Mouse (Mus musculus): ENCODE data around the gene Shc4. TPM values are rescaled to one million over a fixed set of nuclear protein-coding genes. Genes with fewer than 3 reads are reported as not detected.

Gene Shc4
- polyA plus RNA-seq, 1 experiment from 2014 or later, result 1.1 TPM

DNA sequence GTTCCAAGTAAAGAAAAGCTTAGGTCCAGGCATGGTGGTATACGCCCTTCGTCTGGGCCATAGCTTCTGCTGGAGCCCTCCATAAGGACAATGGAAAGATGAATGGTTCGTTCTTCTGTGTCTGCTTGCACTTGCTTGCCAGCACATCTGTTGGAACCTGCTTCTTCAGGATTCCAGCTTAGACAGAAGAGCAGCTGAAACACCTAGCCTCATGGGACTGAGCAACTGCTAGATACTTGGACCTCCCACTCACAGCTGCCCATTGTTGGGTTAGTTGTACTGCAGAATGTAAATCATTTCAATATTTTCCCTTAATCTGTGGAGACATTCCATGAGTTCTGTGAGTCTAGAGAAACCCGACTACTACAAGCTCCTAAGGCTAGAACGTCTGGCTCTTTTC lies 73.9 kb downstream of the Shc4 start:
- no peaks in the 10 kb centered on the region for H3K27me3 ChIP-seq (ENCODE audit: insufficient read depth, low read length)

DNA sequence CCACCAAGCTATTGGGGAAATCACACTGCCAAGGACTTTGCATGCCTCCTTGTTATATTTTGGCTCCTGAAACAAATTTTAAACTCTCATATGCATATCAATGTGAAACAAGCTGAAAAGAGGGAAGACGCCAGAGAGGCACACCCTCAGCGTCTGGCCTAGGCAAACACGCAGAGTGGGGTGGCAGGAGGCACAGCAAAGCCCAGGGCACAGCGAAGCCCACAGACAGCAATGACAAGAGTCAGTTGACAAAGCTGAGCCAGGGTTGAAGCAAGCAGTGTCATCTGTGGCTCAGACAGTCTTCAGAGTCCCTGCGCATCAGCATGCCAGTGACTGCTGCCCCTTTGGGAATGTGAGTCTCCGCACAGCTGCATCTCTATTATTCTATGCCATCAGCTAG lies 79.0 kb downstream of the Shc4 start:
- no peak overlapping the region for H3K27ac ChIP-seq (ENCODE audit: low read depth)
- H3K9ac ChIP-seq, result no peak overlapping the region
- no peak for TF ChIP-seq CTCF (IDR thresholded peaks at IDR 0.05; ENCODE audit: low read depth)
- no peaks in the 10 kb centered on the region for H3K4me1 ChIP-seq (ENCODE audit: insufficient read depth)
- no peak for ATAC-seq (ENCODE audit: insufficient read depth)
- H3K36me3 ChIP-seq (ENCODE audit: insufficient read depth), result no peaks in the 10 kb centered on the region
- no peaks in the 10 kb centered on the region for H3K27me3 ChIP-seq (ENCODE audit: insufficient read depth, low read length)
- no peak overlapping the region for H3K4me2 ChIP-seq
- DNase-seq, result no peak
- 86% methylated on average over 6 of the region's 6 CpGs for WGBS
- H3K9me3 ChIP-seq (ENCODE audit: low read depth, low read length), result no peaks in the 10 kb centered on the region
- no peak overlapping the region for H3K4me3 ChIP-seq (ENCODE audit: low read depth, low read length)

More for the DNA sequence above, 73.9 kb downstream of the Shc4 start:
- no peaks in the 10 kb centered on the region for H3K4me1 ChIP-seq (ENCODE audit: insufficient read depth)
- no peaks in the 10 kb centered on the region for H3K36me3 ChIP-seq (ENCODE audit: insufficient read depth)
- H3K9me3 ChIP-seq (ENCODE audit: low read depth, low read length), result no peaks in the 10 kb centered on the region
- 85% methylated on average over 5 of the region's 5 CpGs for WGBS
- TF ChIP-seq CTCF (IDR thresholded peaks at IDR 0.05; ENCODE audit: low read depth), result no peak
- H3K4me3 ChIP-seq (ENCODE audit: low read depth, low read length), result no peak overlapping the region
- DNase-seq, result no peak
- no peak for ATAC-seq (ENCODE audit: insufficient read depth)
- H3K9ac ChIP-seq, result no peak overlapping the region
- no peak overlapping the region for H3K27ac ChIP-seq (ENCODE audit: low read depth)
- no peak overlapping the region for H3K4me2 ChIP-seq

DNA sequence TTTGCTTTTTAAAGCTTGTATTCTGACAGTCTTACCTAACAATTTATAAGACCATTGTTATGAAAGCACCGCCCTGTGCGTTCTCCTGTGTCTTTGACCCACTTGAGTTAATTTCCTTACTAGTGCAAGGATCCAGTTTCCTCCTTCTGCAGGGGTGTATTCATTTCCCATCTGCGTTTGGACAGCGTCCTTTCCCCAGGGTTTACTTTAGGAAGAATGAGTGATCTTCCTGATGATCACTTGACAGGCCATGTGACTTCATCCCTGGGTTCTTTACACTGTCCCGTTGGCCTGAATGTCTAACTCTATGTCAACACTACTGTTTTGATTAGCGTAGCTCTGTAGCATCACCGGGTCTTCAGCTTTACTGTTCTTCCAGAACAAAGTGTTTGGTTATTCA lies 86.6 kb downstream of the Shc4 start:
- ATAC-seq (ENCODE audit: insufficient read depth), result no peak
- H3K36me3 ChIP-seq (ENCODE audit: insufficient read depth), result no peaks in the 10 kb centered on the region
- DNase-seq, result no peak
- no peak for TF ChIP-seq CTCF (IDR thresholded peaks at IDR 0.05; ENCODE audit: low read depth)
- no peaks in the 10 kb centered on the region for H3K4me1 ChIP-seq (ENCODE audit: insufficient read depth)
- no peak overlapping the region for H3K4me3 ChIP-seq (ENCODE audit: low read depth, low read length)
- no peaks in the 10 kb centered on the region for H3K27me3 ChIP-seq (ENCODE audit: insufficient read depth, low read length)
- no peak overlapping the region for H3K9ac ChIP-seq
- H3K4me2 ChIP-seq, result no peak overlapping the region
- H3K27ac ChIP-seq (ENCODE audit: low read depth), result no peak overlapping the region
- WGBS, result 59% methylated on average over 7 of the region's 7 CpGs
- H3K9me3 ChIP-seq (ENCODE audit: low read depth, low read length), result no peaks in the 10 kb centered on the region

DNA sequence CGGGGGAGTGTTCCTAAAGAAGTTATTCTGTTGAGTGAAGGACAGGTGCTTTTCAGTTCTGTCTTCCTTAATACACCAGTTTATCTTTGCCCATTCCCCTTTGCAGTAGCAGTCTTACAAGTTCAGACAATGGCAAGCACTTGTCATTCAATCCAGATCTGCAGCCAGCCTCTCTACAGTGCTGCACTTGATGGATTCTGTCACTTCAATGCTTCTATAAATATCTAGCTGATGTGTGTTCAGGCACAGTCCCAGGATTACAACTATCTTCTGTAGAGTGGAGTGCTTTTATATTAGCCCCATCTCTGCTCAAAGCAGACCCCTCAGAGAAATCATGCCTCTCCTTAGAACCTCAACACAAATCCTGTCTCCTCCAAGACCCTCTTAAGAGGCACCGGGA lies 93.9 kb downstream of the Shc4 start:
- no peak overlapping the region for H3K9ac ChIP-seq
- TF ChIP-seq CTCF (IDR thresholded peaks at IDR 0.05; ENCODE audit: low read depth), result no peak
- H3K4me2 ChIP-seq, result no peak overlapping the region
- DNase-seq, result no peak
- no peak overlapping the region for H3K27ac ChIP-seq (ENCODE audit: low read depth)
- no peak for ATAC-seq (ENCODE audit: insufficient read depth)
- WGBS, result 90% methylated on average over 2 of the region's 2 CpGs
- no peak overlapping the region for H3K4me3 ChIP-seq (ENCODE audit: low read depth, low read length)
- no peaks in the 10 kb centered on the region for H3K9me3 ChIP-seq (ENCODE audit: low read depth, low read length)
- H3K27me3 ChIP-seq (ENCODE audit: insufficient read depth, low read length), result no peaks in the 10 kb centered on the region
- H3K4me1 ChIP-seq (ENCODE audit: insufficient read depth), result no peaks in the 10 kb centered on the region
- no peaks in the 10 kb centered on the region for H3K36me3 ChIP-seq (ENCODE audit: insufficient read depth)

DNA sequence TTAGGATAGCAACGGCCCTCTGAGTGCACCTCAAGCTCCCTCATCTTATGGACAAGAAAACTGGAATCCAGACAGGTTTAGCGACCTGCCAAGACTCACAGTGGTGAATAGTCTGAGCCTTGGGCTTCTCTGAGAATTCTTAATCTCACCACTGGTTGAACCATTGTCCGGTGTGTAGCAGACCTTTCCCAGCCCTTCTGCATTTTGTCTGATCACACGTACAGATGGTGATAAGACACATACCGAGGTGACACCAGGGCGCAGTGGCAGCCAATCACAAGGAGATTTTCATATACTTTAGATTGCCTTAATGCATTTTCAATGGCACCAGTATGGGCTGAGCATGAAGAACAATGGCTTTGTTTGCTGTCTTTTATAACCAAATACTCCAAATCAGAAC lies 95.5 kb downstream of the Shc4 start:
- peak; percentile 20 for DNase-seq
- 40% methylated on average over 6 of the region's 6 CpGs for WGBS

DNA sequence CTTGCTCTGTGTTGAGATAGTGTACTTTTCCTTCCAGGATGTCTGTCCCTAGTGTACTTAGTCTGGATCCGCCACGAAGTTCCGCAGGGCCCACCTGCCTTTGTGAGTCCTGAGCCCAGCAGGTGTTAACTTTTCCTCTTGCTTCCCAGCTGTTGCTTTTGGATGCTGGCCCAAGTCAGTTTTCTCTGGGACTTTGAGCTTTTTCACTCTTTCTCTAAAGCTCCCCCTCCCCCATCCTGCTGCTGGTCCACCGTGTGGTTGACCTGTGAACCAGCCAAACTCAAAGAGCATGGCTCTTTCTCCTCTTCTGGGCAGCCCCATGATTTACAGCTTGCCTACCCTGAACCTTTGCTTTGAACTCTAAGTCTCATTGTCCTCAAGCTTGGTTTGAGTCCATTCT lies 97.4 kb downstream of the Shc4 start:
- no peak overlapping the region for H3K4me3 ChIP-seq (ENCODE audit: low read depth, low read length)
- H3K36me3 ChIP-seq (ENCODE audit: insufficient read depth), result no peaks in the 10 kb centered on the region
- ATAC-seq (ENCODE audit: insufficient read depth) (no peak), DNase-seq (no peak)
- H3K27me3 ChIP-seq (ENCODE audit: insufficient read depth, low read length), result no peaks in the 10 kb centered on the region
- H3K4me1 ChIP-seq (ENCODE audit: insufficient read depth), result peaks cover 10% of the 10 kb centered on the region; the same call in 1 of the 2 replicates
- H3K9ac ChIP-seq, result no peak overlapping the region
- TF ChIP-seq CTCF (IDR thresholded peaks at IDR 0.05; ENCODE audit: low read depth), result no peak
- 82% methylated on average over 4 of the region's 4 CpGs for WGBS
- H3K4me2 ChIP-seq, result no peak overlapping the region
- no peaks in the 10 kb centered on the region for H3K9me3 ChIP-seq (ENCODE audit: low read depth, low read length)
- no peak overlapping the region for H3K27ac ChIP-seq (ENCODE audit: low read depth)

More for the DNA sequence above, 95.5 kb downstream of the Shc4 start:
- no peaks in the 10 kb centered on the region for H3K36me3 ChIP-seq (ENCODE audit: insufficient read depth)
- peaks cover 8% of the 10 kb centered on the region; the same call in 1 of the 2 replicates for H3K4me1 ChIP-seq (ENCODE audit: insufficient read depth)
- no peak overlapping the region for H3K9ac ChIP-seq
- H3K9me3 ChIP-seq (ENCODE audit: low read depth, low read length), result no peaks in the 10 kb centered on the region
- H3K4me3 ChIP-seq (ENCODE audit: low read depth, low read length), result no peak overlapping the region
- no peak overlapping the region for H3K27ac ChIP-seq (ENCODE audit: low read depth)
- H3K27me3 ChIP-seq (ENCODE audit: insufficient read depth, low read length), result no peaks in the 10 kb centered on the region
- no peak overlapping the region for H3K4me2 ChIP-seq
- no peak for ATAC-seq (ENCODE audit: insufficient read depth)
- TF ChIP-seq CTCF (IDR thresholded peaks at IDR 0.05; ENCODE audit: low read depth), result no peak

DNA sequence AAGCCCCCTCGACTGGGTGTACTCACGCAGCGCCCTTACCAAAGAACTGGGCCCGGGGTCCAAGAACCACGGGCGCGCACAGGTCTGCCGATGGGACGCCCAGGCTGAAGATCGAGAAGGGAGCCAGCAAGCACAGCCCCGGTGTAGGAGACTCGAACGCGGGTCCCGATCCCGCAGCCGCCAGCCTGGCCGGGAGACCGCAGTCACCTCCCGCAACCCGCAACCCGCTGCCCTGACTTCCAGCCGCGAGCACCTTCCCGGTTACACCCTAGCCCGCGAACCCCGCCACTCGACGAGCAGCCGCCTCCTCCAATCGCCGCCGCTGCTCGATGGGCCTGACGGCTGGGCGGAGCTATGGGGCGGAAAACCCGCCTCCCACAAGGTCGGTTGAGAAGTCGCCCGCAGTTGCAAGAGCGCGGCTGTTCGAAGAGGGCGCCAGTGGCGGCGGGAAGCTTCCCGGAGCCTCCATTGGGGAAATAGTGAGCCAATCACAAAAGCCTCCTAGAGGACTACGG lies 99.1 kb downstream of the Shc4 start, which contains the start of gene Cep152:
TSS of gene Cep152 (minus strand) at position 277 of the 515 bp plus-strand sequence.
- Histone ChIP-seq H3K36me3 (ENCODE audit: insufficient read depth) (peaks cover 7% of the 10 kb centered on the region), H3K9ac (peak within 1 kb of the TSS; percentile 78), H3K4me3 (ENCODE audit: low read depth, low read length) (peak within 1 kb of the TSS; percentile 86), H3K9me3 (ENCODE audit: low read depth, low read length) (no peaks in the 10 kb centered on the region), H3K4me1 (ENCODE audit: insufficient read depth) (peaks cover 10% of the 10 kb centered on the region; the same call in 1 of the 2 replicates), H3K27ac (ENCODE audit: low read depth) (no peak within 1 kb of the TSS), H3K4me2 (peak within 1 kb of the TSS; percentile 80), H3K27me3 (ENCODE audit: insufficient read depth, low read length) (no peaks in the 10 kb centered on the region)
- under 1% methylated on average over 50 of the region's 50 CpGs for WGBS
- peak; percentile 98 for ATAC-seq (ENCODE audit: insufficient read depth)
- TF ChIP-seq CTCF (IDR thresholded peaks at IDR 0.05; ENCODE audit: low read depth), result peak; percentile 55
- DNase-seq, result peak; percentile 99

All from lung, embryonic 14.5 days (tissue).